Mouse (Mus musculus) hindbrain, embryonic 13.5 days (tissue): ENCODE measurements around the gene Cdca8. TPM values are rescaled to one million over a fixed set of nuclear protein-coding genes. Genes with fewer than 3 reads are reported as not detected.

Experiments
- ATAC-seq: fragments of 200-750 bp; cut with Nextera tagmentation; 2 replicates; pipeline ENCODE4 v1.8.0; 2017; ENCODE audit warnings: moderate TSS enrichment; ENCODE audit not compliant: low FRiP score
- H3K27ac ChIP-seq: fragments of 300-500 bp; sonication (generic); 2 replicates; pipeline ENCODE4 v1.5.1; 2015; ENCODE audit warnings: inconsistent platforms, mild to moderate bottlenecking, moderate library complexity
- H3K27me3 ChIP-seq: fragments of 300-500 bp; sonication (generic); 2 replicates; pipeline ENCODE4 v1.6.1; 2015; ENCODE audit warnings: mild to moderate bottlenecking, inconsistent platforms
- H3K36me3 ChIP-seq: fragments of 300-500 bp; sonication (generic); 2 replicates; pipeline ENCODE4 v1.6.1; 2015; ENCODE audit warnings: mild to moderate bottlenecking, inconsistent platforms
- H3K4me1 ChIP-seq: fragments of 300-500 bp; sonication (generic); replicated peaks from 2 replicates; pipeline ENCODE4 v1.6.1; 2015; ENCODE audit warnings: inconsistent platforms
- H3K4me2 ChIP-seq: fragments of 300-500 bp; sonication (generic); 2 replicates; pipeline ENCODE4 v1.6.1; 2015; ENCODE audit warnings: inconsistent platforms, mild to moderate bottlenecking, moderate library complexity
- H3K4me3 ChIP-seq: fragments of 300-500 bp; sonication (generic); 2 replicates; pipeline ENCODE4 v1.5.1; 2015; ENCODE audit warnings: mild to moderate bottlenecking, inconsistent platforms
- H3K9ac ChIP-seq: fragments of 300-500 bp; sonication (generic); 2 replicates; pipeline ENCODE4 v1.6.1; 2015; ENCODE audit warnings: mild to moderate bottlenecking, inconsistent platforms
- H3K9me3 ChIP-seq: fragments of 300-500 bp; sonication (generic); 2 replicates; pipeline ENCODE4 v1.6.1; 2016; ENCODE audit warnings: inconsistent platforms
- WGBS: fragments of 180-500 bp; shearing (Covaris S2); methylation state at CpG from one replicate; pipeline ENCODE4 v1.1.7; 2015; 5-methylcytosine and 5-hydroxymethylcytosine counted together
- polyA plus RNA-seq: library from polyadenylated mRNA; unstranded; fragments of >200 nt; fragmentation: Nextera tagmentation; extraction: Ambion mirVana; gene quantifications from 2 replicates; pipeline ENCODE4 v1.2.1, GENCODE M21; 2015

Cdca8 gene
- polyA plus RNA-seq, 1 experiment from 2014 or later = 37.2 TPM

DNA sequence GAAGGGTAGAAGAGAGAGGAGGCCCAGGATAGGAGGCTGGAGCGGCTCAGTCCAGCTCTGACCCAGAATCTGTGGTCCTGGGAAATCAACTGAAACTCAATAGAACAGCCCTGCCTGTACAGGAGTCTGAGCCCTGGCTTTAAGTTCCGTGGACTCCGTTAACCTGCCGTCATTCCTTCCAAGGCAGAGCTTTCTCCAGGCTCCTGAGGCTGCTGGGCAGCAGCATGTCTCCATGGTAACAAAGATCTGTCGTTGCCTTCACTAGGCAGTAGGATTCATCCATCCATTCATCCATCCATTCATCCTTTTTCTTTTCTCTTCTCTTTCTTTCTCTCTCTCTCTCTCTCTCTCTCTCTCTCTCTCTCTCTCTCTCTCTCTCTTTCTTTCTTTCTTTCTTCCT, 31.6 kb upstream of the Cdca8 start:
- no peak overlapping the region for H3K9ac ChIP-seq
- H3K27ac ChIP-seq = no peak overlapping the region
- no peaks in the 10 kb centered on the region for H3K27me3 ChIP-seq
- peaks cover 18% of the 10 kb centered on the region for H3K4me1 ChIP-seq
- no peak for ATAC-seq
- H3K9me3 ChIP-seq = no peaks in the 10 kb centered on the region
- H3K36me3 ChIP-seq = no peaks in the 10 kb centered on the region
- H3K4me3 ChIP-seq = no peak overlapping the region
- 27% methylated on average over 5 of the region's 5 CpGs for WGBS
- no peak overlapping the region for H3K4me2 ChIP-seq

DNA sequence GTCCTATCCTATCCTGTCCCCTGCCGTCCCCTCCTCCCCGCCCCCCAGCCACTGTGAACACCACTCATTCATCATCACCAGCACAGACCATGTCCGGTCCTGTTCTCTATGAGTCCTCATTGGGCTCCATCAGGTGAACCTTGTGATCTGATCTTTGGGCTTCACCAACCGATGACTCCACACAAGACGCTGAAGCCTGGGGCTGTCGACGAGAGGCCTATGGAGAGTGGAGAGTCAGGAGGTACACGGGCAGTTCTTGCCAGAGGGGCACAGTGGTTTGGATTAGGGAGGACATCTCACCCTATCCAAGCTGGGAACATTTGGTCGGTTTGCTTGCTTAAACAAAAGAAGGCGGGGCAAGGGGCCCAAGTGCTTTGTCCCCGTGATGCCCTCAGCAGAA, 31.1 kb upstream of the Cdca8 start:
- H3K36me3 ChIP-seq = no peaks in the 10 kb centered on the region
- H3K4me2 ChIP-seq = no peak overlapping the region
- H3K27ac ChIP-seq = no peak overlapping the region
- no peak overlapping the region for H3K4me3 ChIP-seq
- no peaks in the 10 kb centered on the region for H3K9me3 ChIP-seq
- WGBS = 75% methylated on average over 11 of the region's 11 CpGs
- no peak for ATAC-seq
- H3K27me3 ChIP-seq = no peaks in the 10 kb centered on the region
- no peak overlapping the region for H3K9ac ChIP-seq
- H3K4me1 ChIP-seq = peaks cover 23% of the 10 kb centered on the region

DNA sequence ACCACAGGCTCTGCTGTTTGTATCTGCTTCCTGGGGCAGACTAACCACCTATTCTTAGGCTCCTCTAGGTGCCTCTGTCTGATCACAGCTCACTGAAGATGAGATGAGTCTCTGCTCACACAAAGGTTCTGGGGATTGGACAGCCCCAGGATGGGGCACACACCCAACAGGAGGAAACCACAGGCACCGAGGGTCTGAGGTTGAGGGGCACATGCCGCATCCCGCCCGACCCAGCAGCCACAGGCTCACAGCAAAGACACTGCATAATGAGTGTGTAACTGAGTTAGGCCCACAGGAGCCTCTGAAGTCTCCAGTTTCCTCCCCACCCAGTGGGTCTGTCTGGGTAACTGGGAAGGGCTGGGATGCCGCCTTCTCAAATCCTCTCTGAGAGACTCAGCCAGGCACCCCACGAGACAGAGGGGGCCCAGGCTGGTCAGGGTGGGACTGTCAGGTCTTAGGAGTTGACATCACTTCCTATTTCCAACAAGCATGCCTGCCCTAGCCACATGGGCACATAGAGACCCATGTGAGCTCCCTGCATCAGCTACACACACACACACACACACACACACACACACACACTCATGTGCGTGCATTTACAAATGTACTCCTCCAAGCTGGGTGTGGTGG, 30.2 kb upstream of the Cdca8 start:
- H3K9me3 ChIP-seq = no peaks in the 10 kb centered on the region
- peaks cover 26% of the 10 kb centered on the region for H3K4me1 ChIP-seq
- no peak overlapping the region for H3K27ac ChIP-seq
- no peaks in the 10 kb centered on the region for H3K27me3 ChIP-seq
- H3K9ac ChIP-seq = no peak overlapping the region
- ATAC-seq = no peak
- H3K4me2 ChIP-seq = no peak overlapping the region
- WGBS = 65% methylated on average over 7 of the region's 7 CpGs
- no peaks in the 10 kb centered on the region for H3K36me3 ChIP-seq
- no peak overlapping the region for H3K4me3 ChIP-seq

DNA sequence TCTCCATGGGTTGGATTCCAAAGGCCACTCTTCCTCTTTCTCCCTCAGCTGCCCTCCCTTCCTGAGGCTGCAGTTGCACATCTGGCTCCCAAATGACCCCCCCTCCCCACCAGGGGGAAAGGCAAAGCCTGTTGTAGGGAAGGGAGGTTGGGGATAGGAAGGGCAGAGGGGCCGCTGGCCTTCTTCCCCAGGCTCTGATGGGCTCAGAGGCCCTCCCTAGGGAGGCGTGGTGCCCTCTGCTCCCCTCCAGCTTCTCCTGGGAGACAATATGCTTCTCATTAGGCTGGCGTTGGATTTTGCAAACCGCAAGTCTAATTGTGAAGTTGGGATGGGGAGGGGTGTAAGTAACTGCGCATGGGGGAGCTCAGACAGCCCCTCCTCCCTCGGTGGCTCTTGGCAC, 29.6 kb upstream of the Cdca8 start:
- Histone ChIP-seq H3K36me3 (no peaks in the 10 kb centered on the region), H3K4me1 (peaks cover 26% of the 10 kb centered on the region), H3K9ac (peak overlapping the region; percentile 39; the same call in 1 of the 2 replicates), H3K9me3 (no peaks in the 10 kb centered on the region), H3K4me2 (no peak overlapping the region), H3K27ac (no peak overlapping the region), H3K4me3 (no peak overlapping the region), H3K27me3 (no peaks in the 10 kb centered on the region)
- no peak for ATAC-seq
- WGBS = 56% methylated on average over 6 of the region's 6 CpGs

DNA sequence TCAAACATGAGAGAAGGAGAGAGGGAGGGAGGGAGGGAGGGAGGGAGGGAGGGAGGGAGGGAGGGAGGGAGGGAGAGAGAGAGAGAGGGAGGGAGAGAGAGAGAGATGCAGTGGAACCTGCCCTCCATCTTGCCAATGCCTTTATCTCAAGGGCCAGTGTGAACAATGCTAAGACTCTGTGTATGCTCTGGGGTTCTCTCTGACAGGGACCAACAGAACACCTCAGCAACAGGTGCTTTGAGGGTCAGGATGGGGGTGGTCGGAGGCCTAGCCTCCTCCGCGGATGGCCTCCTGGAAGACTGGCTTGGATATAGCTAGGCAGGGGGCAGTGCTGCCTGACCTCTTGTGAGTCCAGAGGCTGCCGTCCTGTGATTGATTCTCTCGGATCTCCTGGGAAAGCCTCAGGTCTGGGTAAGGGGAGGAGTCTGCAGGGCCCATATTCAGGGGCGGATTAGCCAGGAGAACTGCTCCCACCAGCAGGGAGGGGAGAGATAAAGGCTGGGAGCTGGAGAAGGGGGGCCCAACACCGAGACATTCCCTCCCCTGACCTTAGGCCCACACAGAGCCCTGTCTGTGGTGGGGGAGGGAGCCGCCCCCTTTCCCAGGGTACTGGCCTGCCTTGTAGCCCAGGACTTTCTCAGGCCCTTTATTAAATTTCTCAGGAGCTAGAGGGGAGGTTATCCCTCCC, 25.9 kb upstream of the Cdca8 start:
- peak overlapping the region; percentile 9; the same call in 1 of the 2 replicates for H3K9ac ChIP-seq
- no peak for ATAC-seq
- H3K4me3 ChIP-seq = no peak overlapping the region
- H3K9me3 ChIP-seq = no peaks in the 10 kb centered on the region
- H3K27ac ChIP-seq = peak overlapping the region; percentile 20; the same call in 1 of the 2 replicates
- H3K27me3 ChIP-seq = no peaks in the 10 kb centered on the region
- peaks cover 14% of the 10 kb centered on the region for H3K4me1 ChIP-seq
- H3K4me2 ChIP-seq = no peak overlapping the region
- 10% methylated on average over 8 of the region's 8 CpGs for WGBS
- H3K36me3 ChIP-seq = no peaks in the 10 kb centered on the region

DNA sequence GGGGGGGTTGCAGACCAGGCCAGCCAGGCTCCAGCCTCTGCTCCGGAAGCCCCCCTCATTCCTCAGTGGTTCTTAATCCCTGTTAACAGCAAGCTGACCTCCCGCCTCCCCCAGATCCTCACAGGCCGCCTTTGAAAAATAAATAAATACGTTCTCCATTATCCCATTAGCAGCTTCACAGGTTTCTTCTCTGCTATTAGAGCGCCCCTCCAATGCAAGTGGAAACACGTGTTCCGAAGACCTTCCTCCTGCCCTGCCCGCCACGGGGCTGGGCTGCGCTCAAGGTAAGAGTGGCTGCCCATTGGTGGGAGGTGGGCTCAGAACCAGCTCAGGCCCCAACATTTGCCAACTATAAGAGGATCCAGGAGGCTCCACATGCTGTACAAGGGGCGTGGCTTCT, 23.5 kb upstream of the Cdca8 start:
- WGBS = 67% methylated on average over 11 of the region's 11 CpGs
- H3K9ac ChIP-seq = no peak overlapping the region
- H3K27ac ChIP-seq = no peak overlapping the region
- H3K4me2 ChIP-seq = no peak overlapping the region
- no peaks in the 10 kb centered on the region for H3K27me3 ChIP-seq
- H3K4me3 ChIP-seq = no peak overlapping the region
- no peak for ATAC-seq
- no peaks in the 10 kb centered on the region for H3K36me3 ChIP-seq
- H3K9me3 ChIP-seq = no peaks in the 10 kb centered on the region
- peaks cover 10% of the 10 kb centered on the region for H3K4me1 ChIP-seq

DNA sequence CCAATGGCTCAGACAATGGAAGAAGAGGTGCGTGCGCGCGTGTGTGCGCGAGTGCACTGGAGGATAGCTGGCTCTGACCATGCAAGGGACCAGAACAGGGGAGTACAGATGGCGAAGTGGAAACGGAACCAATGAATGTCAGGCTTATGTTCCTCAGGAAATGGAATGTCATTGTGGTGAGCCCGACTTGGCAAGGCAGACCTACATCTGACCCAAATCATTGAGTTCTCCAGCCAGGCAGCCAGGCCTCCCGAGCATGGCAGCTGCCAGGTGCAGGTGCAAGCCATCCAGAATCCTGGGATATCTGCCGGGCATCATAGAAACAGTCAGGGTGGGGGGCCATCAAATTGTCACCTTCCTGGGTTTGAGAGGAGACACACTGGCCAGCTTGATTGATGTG, 21.8 kb upstream of the Cdca8 start:
- no peak for ATAC-seq
- peaks cover 10% of the 10 kb centered on the region for H3K4me1 ChIP-seq
- H3K27me3 ChIP-seq = no peaks in the 10 kb centered on the region
- no peak overlapping the region for H3K4me3 ChIP-seq
- H3K9ac ChIP-seq = no peak overlapping the region
- no peaks in the 10 kb centered on the region for H3K36me3 ChIP-seq
- no peaks in the 10 kb centered on the region for H3K9me3 ChIP-seq
- WGBS = 90% methylated on average over 11 of the region's 11 CpGs
- no peak overlapping the region for H3K4me2 ChIP-seq
- no peak overlapping the region for H3K27ac ChIP-seq

DNA sequence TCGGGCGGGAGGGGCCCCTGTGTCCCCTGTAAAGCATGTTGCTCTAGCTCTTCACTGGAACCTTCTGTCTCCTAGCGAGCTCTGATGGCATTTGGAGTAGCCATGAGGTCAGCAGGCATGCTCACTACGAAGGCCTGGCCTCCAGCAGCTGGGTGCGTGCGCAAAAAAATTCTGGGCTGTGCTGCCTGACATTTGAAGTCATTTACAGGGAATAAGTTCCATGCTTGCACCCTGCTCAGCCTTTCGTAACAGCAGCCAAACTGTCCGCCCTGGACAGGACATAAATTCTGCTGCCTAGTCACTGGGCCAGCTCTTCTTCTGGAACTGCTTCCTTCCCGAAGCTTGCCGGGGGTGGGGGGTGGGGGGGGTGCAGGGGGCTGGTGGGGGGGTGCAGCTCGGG, 20.0 kb upstream of the Cdca8 start:
- Histone ChIP-seq H3K9ac (no peak overlapping the region), H3K27me3 (no peaks in the 10 kb centered on the region), H3K4me1 (no peaks in the 10 kb centered on the region), H3K36me3 (no peaks in the 10 kb centered on the region), H3K4me3 (no peak overlapping the region), H3K9me3 (no peaks in the 10 kb centered on the region), H3K27ac (no peak overlapping the region), H3K4me2 (no peak overlapping the region)
- ATAC-seq = no peak
- 70% methylated on average over 11 of the region's 11 CpGs for WGBS

DNA sequence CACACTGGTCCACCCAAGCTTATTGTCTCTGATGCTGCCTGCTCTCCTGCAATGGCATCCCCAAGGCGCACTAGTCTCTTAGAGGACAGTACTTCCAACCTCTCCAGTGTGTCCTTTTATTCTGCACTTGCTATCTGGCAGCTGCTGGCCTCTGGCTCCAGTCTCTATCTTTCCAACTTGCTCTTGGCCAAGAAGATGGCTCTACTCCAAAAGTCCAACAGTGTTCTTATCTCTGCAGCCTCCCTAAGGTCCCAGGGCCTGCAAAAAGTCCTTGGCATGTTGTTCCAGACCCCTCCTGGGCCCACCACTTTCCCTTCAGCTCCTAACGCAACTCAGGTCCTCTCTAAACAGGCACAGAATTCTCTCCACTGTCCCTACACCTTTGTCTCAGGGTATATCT, 18.2 kb upstream of the Cdca8 start:
- no peaks in the 10 kb centered on the region for H3K36me3 ChIP-seq
- ATAC-seq = no peak
- H3K4me1 ChIP-seq = no peaks in the 10 kb centered on the region
- no peaks in the 10 kb centered on the region for H3K9me3 ChIP-seq
- WGBS = 93% methylated on average over 2 of the region's 2 CpGs
- no peak overlapping the region for H3K4me2 ChIP-seq
- no peak overlapping the region for H3K9ac ChIP-seq
- no peak overlapping the region for H3K4me3 ChIP-seq
- H3K27ac ChIP-seq = no peak overlapping the region
- H3K27me3 ChIP-seq = no peaks in the 10 kb centered on the region

DNA sequence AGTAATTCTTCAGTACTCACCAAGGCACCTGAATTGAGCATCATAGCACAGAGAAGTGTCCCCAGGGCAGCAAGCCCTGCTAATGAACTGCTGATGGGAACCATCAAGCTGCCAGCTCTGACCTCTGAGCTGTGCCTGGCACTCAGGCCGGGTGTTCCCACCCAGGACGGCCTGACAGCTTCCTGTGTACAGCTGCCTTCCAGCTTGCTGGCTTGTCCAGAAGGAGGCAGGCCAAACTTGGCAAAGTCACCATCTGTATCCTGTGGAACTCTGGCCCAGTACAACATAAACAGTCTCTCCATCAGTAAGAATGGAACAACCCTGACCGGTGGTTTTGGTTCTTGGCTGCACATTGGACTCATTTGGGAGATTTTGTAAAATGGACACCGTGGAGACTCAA, 14.4 kb upstream of the Cdca8 start:
- Histone ChIP-seq H3K27ac (no peak overlapping the region), H3K36me3 (no peaks in the 10 kb centered on the region), H3K27me3 (no peaks in the 10 kb centered on the region), H3K4me1 (no peaks in the 10 kb centered on the region), H3K9me3 (no peaks in the 10 kb centered on the region), H3K4me3 (no peak overlapping the region), H3K9ac (no peak overlapping the region), H3K4me2 (no peak overlapping the region)
- no peak for ATAC-seq
- 75% methylated on average over 4 of the region's 4 CpGs for WGBS

DNA sequence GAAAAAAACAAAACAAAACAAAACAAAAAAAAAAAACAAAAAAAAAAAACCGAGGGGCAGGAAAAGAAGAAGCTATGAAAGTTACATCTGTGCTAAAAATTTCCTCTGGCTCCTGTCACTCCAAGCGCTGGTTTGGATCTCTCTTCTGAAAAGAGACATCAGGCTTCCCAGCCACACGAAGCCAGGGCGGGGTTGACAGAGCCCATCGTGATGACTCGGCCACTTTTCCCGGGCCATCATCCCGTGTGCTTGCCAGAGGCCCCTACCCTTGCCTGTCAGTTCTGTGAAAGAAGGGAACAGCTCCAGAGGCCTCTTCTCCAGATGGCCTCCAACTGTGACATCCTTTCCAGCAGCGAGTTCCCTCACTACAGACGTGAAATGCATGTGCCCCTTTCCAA, 11.9 kb upstream of the Cdca8 start:
- WGBS = 49% methylated on average over 10 of the region's 10 CpGs
- no peak for ATAC-seq

DNA sequence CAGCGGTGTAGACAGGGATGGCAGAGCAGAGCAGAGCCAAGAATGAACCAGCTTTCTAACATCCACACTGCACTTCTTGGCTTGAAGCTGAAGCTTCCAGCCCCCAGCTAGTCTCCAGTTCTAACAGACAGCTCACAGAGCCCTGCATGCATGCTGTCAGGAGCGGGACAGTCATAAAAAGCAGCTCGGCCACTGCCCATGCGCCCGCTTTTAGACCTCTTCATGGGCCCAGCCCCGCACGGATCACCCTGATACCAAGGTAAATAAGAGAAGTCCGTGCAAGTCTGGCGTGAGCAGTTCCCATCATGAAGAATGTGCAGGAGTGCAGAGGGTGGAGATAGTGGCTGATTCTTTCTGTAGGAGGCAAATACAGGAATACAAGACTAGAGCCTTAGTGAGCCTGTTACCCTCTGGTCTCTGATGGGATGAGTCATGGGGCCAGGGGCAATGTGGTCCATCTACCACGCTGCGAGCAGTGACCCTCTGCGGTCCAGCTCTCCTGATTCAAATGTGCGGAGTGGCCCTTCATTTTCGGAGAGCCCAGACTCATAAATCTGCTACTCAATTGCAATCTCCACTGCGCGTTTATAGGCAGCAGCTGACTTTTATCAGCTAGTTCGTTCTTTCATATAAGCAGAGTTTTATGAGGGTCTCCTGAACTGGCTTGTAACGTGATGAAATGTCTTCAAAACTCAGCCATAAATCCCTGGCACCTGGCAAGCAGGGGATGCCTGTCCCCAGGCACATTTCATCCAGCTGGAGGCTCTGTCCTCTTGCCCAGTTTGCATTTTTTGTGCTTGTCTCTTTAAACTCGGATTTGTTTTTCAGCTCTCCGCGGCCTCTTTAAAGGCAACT, 11.3 kb upstream of the Cdca8 start:
- H3K9ac ChIP-seq = 0 out of 2 replicates have a peak overlapping the region, but pooled peaks have one; percentile 6
- H3K27me3 ChIP-seq = no peaks in the 10 kb centered on the region
- H3K4me1 ChIP-seq = no peaks in the 10 kb centered on the region
- H3K4me3 ChIP-seq = no peak overlapping the region
- no peak overlapping the region for H3K27ac ChIP-seq
- H3K9me3 ChIP-seq = no peaks in the 10 kb centered on the region
- ATAC-seq = no peak
- H3K36me3 ChIP-seq = no peaks in the 10 kb centered on the region
- no peak overlapping the region for H3K4me2 ChIP-seq
- 87% methylated on average over 21 of the region's 21 CpGs for WGBS

More for the DNA sequence above, 11.9 kb upstream of the Cdca8 start:
- Histone ChIP-seq H3K4me2 (no peak overlapping the region), H3K4me1 (no peaks in the 10 kb centered on the region), H3K9ac (no peak overlapping the region), H3K9me3 (no peaks in the 10 kb centered on the region), H3K27ac (no peak overlapping the region), H3K36me3 (no peaks in the 10 kb centered on the region), H3K27me3 (no peaks in the 10 kb centered on the region), H3K4me3 (no peak overlapping the region)
